Mouse (Mus musculus) MEL-GATA-1-ER (cell line): Measurements from ENCODE around the gene Fgd5.
"Not testable (repeated sequence)": the region's sequence is repeated elsewhere in the genome, so short reads cannot be mapped to it uniquely, and the experiment has no call there.

Experiments used
- DNase-seq: peaks from one replicate; pipeline ENCODE4 v3.0.0-alpha.2; 2012; ENCODE audit warnings: low read depth; ENCODE audit errors: extremely low read depth

Fgd5 gene

DNA sequence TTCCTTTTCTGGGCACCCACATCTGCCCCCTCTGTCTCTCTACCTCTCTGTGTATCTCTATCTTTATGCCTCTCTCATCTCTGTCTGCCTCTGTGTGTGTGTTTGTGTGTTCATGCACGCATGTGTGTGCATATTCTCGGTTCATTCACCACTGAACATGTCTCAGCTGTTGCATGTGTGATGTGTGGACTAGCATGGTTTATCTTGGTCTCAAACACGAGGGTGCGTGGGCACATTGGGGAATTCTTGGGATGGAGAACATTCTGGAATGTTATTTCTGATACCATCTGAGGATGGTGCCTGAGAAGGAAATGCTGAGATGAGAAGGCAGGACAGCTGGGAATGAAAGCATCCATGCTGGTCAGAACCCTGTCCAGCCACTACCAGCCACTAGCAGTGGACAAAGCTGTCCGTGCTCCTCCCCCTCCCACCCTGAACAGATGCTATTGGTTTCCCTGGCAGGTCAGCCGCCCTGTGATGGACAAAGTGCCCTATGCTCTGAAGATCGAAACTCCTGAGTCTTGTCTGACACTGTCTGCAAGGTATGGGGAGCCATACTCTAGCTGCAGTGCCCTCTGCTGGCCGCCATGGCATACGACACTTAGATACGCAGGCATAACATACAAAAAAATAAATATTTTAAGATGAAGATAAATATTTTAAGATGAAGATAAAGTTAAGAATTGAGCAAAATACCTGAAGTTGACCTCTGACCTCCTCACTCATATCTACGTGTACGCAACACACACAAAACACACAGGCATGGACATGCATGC is 87.2 kb downstream of the Fgd5 start:
- DNase-seq, result peak; percentile 26

- peak; percentile 39 for DNase-seq
Measured at GRCm38 (mm10) chr6:92067146-92067790, 88.6 kb downstream of the Fgd5 start.

- DNase-seq, result no peak
Measured at GRCm38 (mm10) chr6:92071121-92071839, 92.6 kb downstream of the Fgd5 start.

DNA sequence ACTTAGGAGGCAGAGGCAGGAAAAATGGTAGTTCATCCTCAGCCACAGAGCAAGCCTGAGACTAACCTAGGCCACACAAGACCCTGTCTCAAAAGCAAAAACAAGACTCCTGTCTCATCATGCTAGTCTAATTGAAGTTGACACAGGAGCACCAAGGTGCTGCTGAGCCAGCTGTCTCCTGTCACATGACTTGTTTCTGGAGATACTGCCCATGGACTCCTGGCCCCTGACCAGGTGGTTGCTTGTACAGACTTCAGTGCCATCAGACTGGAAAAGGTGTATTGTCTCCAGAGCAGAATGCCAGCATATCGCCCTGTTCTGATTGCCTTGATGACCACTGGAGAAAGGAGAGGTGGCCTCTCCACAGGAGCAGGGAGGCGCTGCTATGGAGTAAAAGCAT is 102.1 kb downstream of the Fgd5 start:
- no peak for DNase-seq

DNA sequence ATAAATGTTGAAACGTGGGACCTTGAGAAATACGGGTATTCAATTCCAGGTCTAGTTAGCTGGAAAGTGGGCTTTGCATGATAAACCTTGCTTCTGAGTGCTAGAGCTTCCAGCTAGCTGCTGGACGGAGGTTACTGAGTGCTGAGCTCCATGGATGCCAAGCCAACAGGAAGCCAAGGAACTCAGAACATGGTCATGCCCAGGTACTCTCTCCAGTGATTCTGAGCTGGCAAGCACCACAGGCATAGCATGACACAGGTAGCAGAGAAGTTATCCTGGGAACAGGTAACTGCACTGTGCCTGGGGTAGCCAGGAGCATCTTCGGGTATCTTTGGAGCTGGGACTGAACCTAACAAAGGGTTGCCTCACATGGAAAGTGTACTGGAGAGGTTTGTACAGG is 104.1 kb downstream of the Fgd5 start:
- DNase-seq, result no peak

DNA sequence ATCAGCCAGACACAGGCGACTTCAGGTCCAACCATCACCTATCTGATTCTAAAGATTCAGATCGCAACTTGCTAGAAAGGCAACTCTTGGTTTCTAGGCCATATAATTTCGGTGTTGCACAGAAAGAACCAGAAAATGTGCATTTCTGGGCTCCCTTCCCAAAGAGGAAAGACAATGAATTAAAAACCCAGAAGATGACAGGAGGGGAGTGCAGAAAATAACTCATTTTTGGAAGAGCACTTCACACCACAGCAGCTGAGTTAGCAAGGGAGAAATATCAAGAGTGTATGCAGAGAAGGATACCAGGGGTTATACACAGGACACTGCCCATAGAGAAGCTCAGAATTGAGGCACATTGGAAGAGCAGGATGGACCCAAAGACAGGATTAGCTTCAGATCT is 106.3 kb downstream of the Fgd5 start:
- DNase-seq, result no peak

GRCm38 (mm10) chr6:92089141-92089540 is 110.5 kb downstream of the Fgd5 start:
- not testable (repeated sequence) for DNase-seq

DNA sequence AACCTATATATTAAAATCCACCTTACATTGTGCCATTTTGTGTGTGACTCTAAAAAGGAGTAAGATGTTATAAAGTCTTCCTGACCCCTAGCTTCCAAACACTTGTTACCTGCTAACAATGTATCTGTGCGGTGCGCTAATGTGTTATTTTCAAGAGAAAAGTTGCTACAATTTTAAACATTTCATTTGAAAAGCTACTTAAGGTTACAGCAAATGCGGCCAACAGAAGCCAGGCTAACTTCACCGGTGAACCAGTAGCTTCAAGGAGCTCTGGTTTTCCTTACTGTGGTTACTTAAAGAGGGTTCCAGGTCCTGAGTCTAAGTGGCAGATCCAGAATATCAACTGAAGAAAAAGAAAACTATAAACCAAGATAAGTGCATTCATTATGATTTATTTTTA is 111.3 kb downstream of the Fgd5 start:
- no peak for DNase-seq

GRCm38 (mm10) chr6:92090497-92090896 is 111.8 kb downstream of the Fgd5 start:
- DNase-seq, result no peak

GRCm38 (mm10) chr6:92091130-92091591 is 112.5 kb downstream of the Fgd5 start, which contains the start of gene Nr2c2:
Gene Nr2c2 (plus strand): TSS chr6:92091390.
- no peak for DNase-seq

DNA sequence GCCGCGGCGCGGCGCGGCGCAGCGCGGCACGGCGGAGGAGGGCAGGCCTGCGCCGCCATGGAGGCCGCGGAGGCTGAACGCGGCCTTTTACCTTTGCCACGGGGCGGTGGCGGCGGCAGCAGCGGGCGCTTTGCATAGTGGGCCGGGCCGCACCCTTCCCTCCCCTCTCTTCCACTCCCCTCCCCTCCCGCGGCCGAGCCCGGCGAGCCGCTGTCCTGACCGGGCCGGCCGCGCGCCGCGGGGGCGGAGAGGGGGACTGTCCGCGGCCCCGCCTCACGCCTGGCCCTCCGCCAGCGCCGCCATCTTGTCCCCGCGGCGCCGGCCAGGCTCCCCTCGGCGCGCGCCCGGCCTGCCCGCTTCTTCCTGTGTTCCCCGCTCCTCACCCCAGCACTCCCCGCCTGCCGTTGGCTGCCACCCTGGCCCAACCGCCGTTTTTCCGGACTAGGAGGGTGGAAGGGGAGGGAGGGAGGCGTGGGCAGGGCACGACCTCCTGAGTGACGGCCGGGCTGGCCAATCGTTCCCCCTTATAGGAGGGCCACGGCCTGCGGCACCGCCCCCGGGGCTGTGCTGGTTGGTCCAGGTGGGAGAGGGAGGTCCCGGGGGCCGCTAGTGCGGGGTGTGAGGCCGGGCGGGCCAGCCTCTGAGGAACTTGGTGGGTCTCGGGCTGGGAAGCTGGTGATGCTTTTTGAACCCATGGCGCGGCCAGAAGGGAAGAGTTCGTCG is 113.2 kb downstream of the Fgd5 start:
- peak; percentile 86 for DNase-seq

DNA sequence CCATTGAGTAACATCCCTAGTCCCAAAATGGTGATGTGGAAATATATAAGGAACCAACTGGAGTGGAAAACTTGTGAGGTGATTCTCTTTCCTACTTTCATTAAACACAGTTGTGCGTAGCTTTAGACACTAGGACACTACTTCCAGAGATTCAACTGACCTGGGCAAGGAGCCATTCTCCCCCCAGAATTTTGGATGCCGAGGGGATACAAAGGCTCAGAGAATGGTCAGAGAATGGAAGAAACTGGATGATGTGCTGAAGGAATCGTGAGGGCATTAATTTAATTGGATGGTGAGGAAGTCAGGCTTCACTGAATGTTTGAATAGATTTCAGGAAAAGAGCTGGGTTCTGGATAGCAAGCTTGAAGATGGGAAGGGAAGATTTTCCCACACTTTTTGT is 114.1 kb downstream of the Fgd5 start:
- no peak for DNase-seq

DNA sequence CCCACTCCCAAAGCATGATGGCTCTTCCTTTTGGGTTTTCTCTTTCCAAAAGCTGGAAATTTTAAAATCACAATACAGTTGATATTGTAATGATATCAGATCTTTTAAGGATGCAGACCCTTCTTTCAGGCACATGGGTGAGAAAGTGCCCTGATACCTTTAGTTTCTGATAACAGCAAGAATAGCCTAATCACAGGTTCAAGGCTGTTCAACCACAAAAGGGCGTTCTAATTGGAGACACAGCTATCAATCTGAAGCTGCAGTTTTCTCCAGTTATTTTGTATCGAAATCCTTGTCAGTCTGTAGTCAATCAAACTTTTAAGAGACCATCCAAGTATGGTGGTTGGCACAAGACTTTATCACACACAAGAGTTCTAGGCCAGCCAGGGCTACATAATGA is 115.2 kb downstream of the Fgd5 start:
- DNase-seq, result no peak

DNA sequence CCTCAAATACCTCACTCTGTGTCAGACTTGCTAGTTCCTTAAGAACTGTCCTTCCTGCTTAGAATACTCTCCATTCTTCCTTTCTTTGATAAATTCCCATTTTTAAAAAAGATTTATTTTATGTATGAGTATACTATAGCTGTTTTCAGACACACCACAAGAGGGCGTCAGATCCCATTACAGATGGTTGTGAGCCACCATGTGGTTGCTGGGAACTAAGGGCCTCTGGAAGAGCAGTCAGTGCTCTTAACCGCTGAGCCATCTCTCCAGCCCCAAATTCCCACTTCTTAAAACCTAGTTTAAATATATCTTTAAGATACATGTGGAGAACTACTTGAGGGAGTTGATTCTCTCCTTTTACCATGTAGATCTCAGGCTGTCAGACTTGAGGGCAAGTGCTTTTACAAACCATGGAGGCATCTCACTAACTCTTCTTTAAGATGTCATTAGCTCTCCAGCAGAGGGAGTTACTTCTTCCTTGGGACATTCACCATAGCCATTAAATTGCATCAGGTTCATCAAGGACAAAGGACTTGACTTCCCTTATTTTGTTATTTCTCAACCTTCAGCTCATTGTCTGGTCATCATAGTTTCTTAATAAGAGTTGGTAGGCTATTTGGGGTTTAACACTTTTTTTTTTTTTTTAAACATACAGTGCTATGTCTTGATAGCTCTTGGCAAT is 122.1 kb downstream of the Fgd5 start:
- no peak for DNase-seq

- DNase-seq, result no peak
Measured at GRCm38 (mm10) chr6:92124547-92124946, 145.9 kb downstream of the Fgd5 start.
